Mouse (Mus musculus): ENCODE data around the gene Srcin1. TPM values are rescaled to one million over a fixed set of nuclear protein-coding genes. Genes with fewer than 3 reads are reported as not detected.

The Srcin1 gene
- total and polyA plus RNA-seq, 3 experiments: 0.15 to 0.49 (median 0.25) TPM

DNA sequence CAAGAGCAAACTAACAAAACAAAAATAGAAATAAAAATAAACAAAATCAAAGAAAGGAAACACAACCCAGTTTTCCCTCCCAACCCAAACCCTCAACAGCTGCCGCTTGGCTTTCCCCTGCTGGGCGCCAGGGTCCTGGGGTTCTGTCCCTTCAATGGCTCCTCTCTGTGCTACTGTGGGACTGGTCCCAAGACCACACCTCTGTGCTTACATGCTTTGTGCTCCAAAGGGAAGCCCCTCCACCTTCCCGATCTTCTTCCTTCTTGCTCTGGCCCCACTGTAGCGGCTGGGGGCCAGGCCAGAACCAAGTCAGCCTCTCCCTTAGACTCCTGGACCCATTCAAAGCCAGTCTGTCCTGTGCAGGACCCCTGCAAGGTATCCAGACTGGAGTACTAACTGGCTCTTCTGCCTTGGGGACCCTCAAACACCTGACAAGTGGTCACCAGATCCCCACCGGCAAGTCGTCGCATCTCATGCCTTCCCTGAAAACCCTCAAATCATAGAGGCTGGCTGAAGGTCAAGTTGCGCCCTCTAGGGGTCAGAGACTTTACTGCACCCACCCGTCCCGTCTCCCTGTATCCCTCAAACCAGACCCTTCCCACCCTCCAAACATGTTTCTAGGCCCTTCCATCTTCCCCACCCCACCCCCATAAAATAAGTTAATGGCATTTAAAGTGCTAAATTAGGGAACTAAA is 64.9 kb downstream of the Srcin1 start:
- peak overlapping the region; percentile 71 for H3K4me3 ChIP-seq (ENCODE audit: low read depth, low read length)
- peaks cover 26% of the 10 kb centered on the region for H3K4me1 ChIP-seq (ENCODE audit: insufficient read depth, low read depth, low read length)
- ATAC-seq (ENCODE audit: extremely low read depth, insufficient number of reproducible peaks, low FRiP score, poor library complexity, severe bottlenecking): peak; percentile 45; the same call in 1 of the 2 replicates
- DNase-seq (ENCODE audit: low spot score): peak; percentile 73
- H3K36me3 ChIP-seq (replicated peaks): no peaks in the 10 kb centered on the region
- peaks cover 28% of the 10 kb centered on the region for H3K27me3 ChIP-seq (ENCODE audit: insufficient read depth, low read length)
- H3K9me3 ChIP-seq (replicated peaks): no peaks in the 10 kb centered on the region
- TF ChIP-seq CTCF (IDR thresholded peaks at IDR 0.05; ENCODE audit: low read depth, low read length) (peak; percentile 92), POLR2AphosphoS5 (IDR thresholded peaks at IDR 0.05; ENCODE audit: insufficient replicate concordance, low read depth, low read length) (no peak)

DNA sequence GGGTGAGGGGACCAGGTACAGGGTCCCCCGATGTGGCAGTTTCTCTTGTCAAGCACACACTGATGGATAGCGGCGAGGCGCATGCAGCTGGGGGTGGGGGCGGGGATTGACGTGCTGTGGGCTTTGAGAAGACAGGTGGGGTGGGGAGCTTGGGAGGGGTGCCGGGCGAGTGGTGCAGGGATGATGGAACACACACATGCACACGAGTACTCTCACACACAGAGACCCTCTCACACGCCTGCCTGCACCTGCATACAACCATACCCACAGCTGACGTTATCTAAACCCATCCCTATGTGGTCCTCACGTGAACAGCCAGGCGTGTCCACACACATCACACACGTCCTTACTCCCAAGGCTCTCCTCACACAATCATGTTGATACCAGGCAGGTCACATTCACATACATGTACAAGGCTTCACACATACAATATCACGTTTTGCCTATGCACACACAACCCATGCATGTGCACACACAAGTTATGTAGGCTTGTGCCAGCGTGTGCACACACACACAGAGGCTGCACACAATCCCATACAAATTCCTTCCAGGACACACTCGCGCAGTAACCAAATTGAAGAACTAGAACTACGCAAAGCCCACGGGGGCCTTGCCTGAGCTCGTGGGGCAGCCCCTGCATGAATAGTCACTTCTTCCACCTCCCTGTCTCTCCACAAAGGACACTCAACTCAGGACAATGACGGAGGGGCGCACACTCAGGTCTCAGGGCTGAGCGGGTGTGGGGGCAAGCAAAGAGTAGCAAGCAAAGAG is 66.1 kb downstream of the Srcin1 start:
- Histone ChIP-seq H3K36me3 (replicated peaks) (no peaks in the 10 kb centered on the region), H3K9me3 (replicated peaks) (no peaks in the 10 kb centered on the region), H3K4me1 (ENCODE audit: insufficient read depth, low read depth, low read length) (peaks cover 26% of the 10 kb centered on the region), H3K4me3 (ENCODE audit: low read depth, low read length) (no peak overlapping the region), H3K27me3 (ENCODE audit: insufficient read depth, low read length) (peaks cover 21% of the 10 kb centered on the region)
- DNase-seq (ENCODE audit: low spot score): no peak
- ATAC-seq (ENCODE audit: extremely low read depth, insufficient number of reproducible peaks, low FRiP score, poor library complexity, severe bottlenecking): no peak
- TF ChIP-seq CTCF (IDR thresholded peaks at IDR 0.05; ENCODE audit: low read depth, low read length) (no peak), TAL1 (conservative IDR thresholded peaks at IDR 0.05; ENCODE audit: low read depth, low read length) (no peak), GATA1 (IDR thresholded peaks at IDR 0.05; ENCODE audit: borderline replicate concordance, low read length) (no peak), GATA2 (IDR thresholded peaks at IDR 0.05; ENCODE audit: borderline replicate concordance, low read depth, low read length) (no peak), POLR2AphosphoS5 (IDR thresholded peaks at IDR 0.05; ENCODE audit: insufficient replicate concordance, low read depth, low read length) (no peak)

DNA sequence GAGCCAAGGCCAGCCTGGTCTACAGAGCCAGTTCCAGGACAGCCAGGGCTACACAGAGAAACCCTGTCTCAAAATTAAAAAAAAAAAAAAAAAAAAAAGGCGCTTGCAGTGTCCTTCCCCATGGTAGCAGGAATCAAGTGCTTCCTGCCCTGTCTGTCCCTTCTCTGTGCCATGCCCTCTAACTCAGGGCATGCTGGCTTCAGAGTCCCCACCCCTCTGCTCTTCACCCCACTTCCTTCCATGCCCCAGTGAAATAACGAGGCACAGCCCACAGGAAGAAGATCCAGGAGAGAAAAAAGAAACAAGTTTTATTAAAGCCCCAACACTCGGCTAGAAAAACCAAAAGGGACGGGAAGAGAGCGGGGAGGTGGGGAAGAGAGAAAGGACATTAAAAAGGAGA is 66.9 kb downstream of the Srcin1 start:
- TF ChIP-seq POLR2AphosphoS5 (IDR thresholded peaks at IDR 0.05; ENCODE audit: insufficient replicate concordance, low read depth, low read length): no peak
- TF ChIP-seq TAL1 (conservative IDR thresholded peaks at IDR 0.05; ENCODE audit: low read depth, low read length): no peak
- TF ChIP-seq GATA2 (IDR thresholded peaks at IDR 0.05; ENCODE audit: borderline replicate concordance, low read depth, low read length): no peak
- no peak for DNase-seq (ENCODE audit: low spot score)
- H3K27me3 ChIP-seq (ENCODE audit: insufficient read depth, low read length): peaks cover 15% of the 10 kb centered on the region; the same call in 1 of the 2 replicates
- ATAC-seq (ENCODE audit: extremely low read depth, insufficient number of reproducible peaks, low FRiP score, poor library complexity, severe bottlenecking): no peak
- H3K4me1 ChIP-seq (ENCODE audit: insufficient read depth, low read depth, low read length): peaks cover 26% of the 10 kb centered on the region
- H3K4me3 ChIP-seq (ENCODE audit: low read depth, low read length): no peak overlapping the region
- H3K36me3 ChIP-seq (replicated peaks): no peaks in the 10 kb centered on the region
- no peaks in the 10 kb centered on the region for H3K9me3 ChIP-seq (replicated peaks)

DNA sequence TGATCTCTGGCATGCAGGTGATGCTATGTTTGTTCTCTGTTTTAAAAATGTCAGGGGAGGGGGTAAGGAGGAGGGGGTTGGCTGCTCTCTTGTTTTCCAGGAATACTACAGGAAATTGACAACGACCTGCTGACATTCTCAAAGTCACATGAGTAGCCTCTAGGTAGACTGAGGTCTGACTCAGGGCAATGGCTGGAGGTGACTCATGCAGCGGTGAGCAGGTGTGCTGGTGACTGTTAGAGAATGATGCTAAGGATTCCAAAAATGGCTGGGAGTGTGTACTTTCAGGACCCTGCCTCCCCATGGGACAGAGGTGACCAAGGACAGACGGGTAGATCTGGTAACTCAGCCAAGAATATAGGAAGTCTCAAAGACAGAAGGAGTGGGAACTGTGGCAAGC is 67.8 kb downstream of the Srcin1 start:
- Histone ChIP-seq H3K4me1 (ENCODE audit: insufficient read depth, low read depth, low read length) (peaks cover 26% of the 10 kb centered on the region), H3K9me3 (replicated peaks) (no peaks in the 10 kb centered on the region), H3K4me3 (ENCODE audit: low read depth, low read length) (no peak overlapping the region), H3K27me3 (ENCODE audit: insufficient read depth, low read length) (peaks cover 15% of the 10 kb centered on the region; the same call in 1 of the 2 replicates), H3K36me3 (replicated peaks) (no peaks in the 10 kb centered on the region)
- TF ChIP-seq TAL1 (conservative IDR thresholded peaks at IDR 0.05; ENCODE audit: low read depth, low read length) (no peak), GATA2 (IDR thresholded peaks at IDR 0.05; ENCODE audit: borderline replicate concordance, low read depth, low read length) (no peak), POLR2AphosphoS5 (IDR thresholded peaks at IDR 0.05; ENCODE audit: insufficient replicate concordance, low read depth, low read length) (no peak), CTCF (IDR thresholded peaks at IDR 0.05; ENCODE audit: low read depth, low read length) (no peak), GATA1 (IDR thresholded peaks at IDR 0.05; ENCODE audit: borderline replicate concordance, low read length) (no peak)
- no peak for DNase-seq (ENCODE audit: low spot score)
- ATAC-seq (ENCODE audit: extremely low read depth, insufficient number of reproducible peaks, low FRiP score, poor library complexity, severe bottlenecking): no peak

GRCm38 (mm10) chr11:97506331-97506730 is 69.7 kb downstream of the Srcin1 start:
- Histone ChIP-seq H3K4me1 (ENCODE audit: insufficient read depth, low read depth, low read length) (peaks cover 10% of the 10 kb centered on the region), H3K36me3 (replicated peaks) (peaks cover 5% of the 10 kb centered on the region), H3K27me3 (ENCODE audit: insufficient read depth, low read length) (peaks cover 12% of the 10 kb centered on the region; the same call in 1 of the 2 replicates), H3K9me3 (replicated peaks) (no peaks in the 10 kb centered on the region), H3K4me3 (ENCODE audit: low read depth, low read length) (no peak overlapping the region)
- DNase-seq (ENCODE audit: low spot score): no peak
- TF ChIP-seq GATA2 (IDR thresholded peaks at IDR 0.05; ENCODE audit: borderline replicate concordance, low read depth, low read length): no peak
- no peak for TF ChIP-seq CTCF (IDR thresholded peaks at IDR 0.05; ENCODE audit: low read depth, low read length)
- no peak for TF ChIP-seq GATA1 (IDR thresholded peaks at IDR 0.05; ENCODE audit: borderline replicate concordance, low read length)
- TF ChIP-seq TAL1 (conservative IDR thresholded peaks at IDR 0.05; ENCODE audit: low read depth, low read length): no peak
- no peak for TF ChIP-seq POLR2AphosphoS5 (IDR thresholded peaks at IDR 0.05; ENCODE audit: insufficient replicate concordance, low read depth, low read length)
- no peak for ATAC-seq (ENCODE audit: extremely low read depth, insufficient number of reproducible peaks, low FRiP score, poor library complexity, severe bottlenecking)

DNA sequence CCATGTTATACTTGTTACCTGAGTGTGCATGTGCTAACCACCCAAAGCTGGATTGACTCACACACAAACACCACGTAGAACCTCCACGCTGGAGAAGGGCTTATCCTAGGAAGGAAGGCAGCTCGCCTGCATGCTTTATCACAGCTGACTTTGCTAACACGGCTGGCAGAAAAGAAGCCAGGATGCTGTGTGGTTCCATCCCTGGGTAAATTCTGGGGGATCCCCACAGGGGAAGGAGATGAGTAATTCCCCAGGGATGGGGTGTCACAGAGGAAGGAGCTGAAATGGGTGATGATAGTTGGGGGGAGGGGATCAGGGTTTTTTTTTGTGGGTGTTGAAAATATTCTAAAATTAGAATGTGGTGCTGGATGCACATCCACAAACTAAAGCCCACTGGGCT is 70.2 kb downstream of the Srcin1 start:
- Histone ChIP-seq H3K27me3 (ENCODE audit: insufficient read depth, low read length) (peaks cover 12% of the 10 kb centered on the region; the same call in 1 of the 2 replicates), H3K4me3 (ENCODE audit: low read depth, low read length) (no peak overlapping the region), H3K9me3 (replicated peaks) (no peaks in the 10 kb centered on the region), H3K36me3 (replicated peaks) (peaks cover 11% of the 10 kb centered on the region), H3K4me1 (ENCODE audit: insufficient read depth, low read depth, low read length) (peaks cover 5% of the 10 kb centered on the region)
- no peak for TF ChIP-seq TAL1 (conservative IDR thresholded peaks at IDR 0.05; ENCODE audit: low read depth, low read length)
- TF ChIP-seq GATA2 (IDR thresholded peaks at IDR 0.05; ENCODE audit: borderline replicate concordance, low read depth, low read length): no peak
- no peak for DNase-seq (ENCODE audit: low spot score)
- ATAC-seq (ENCODE audit: extremely low read depth, insufficient number of reproducible peaks, low FRiP score, poor library complexity, severe bottlenecking): no peak
